Mouse (Mus musculus): ENCODE data around the gene Pcdh8. TPM values are rescaled to one million over a fixed set of nuclear protein-coding genes. Genes with fewer than 3 reads are reported as not detected.

Pcdh8 gene
- not detected for polyA plus RNA-seq (2017; shearing (Covaris generic))

GRCm38 (mm10) chr14:79771094-79771535 is at the start of gene Pcdh8:
Pcdh8 (minus strand) TSS chr14:79771312.

Other genes starting within 250 kb of the Pcdh8 start
- 130 TPM for gene Sugt1, start 183.6 kb downstream of the Pcdh8 start, polyA plus RNA-seq (2017; shearing (Covaris generic))
- not detected for gene Cnmd, start 109.1 kb downstream of the Pcdh8 start, polyA plus RNA-seq (2017; shearing (Covaris generic))
- gene Olfm4, start 212.8 kb upstream of the Pcdh8 start, polyA plus RNA-seq (2017; shearing (Covaris generic)) = 0.14 TPM